Mouse (Mus musculus): ENCODE results near the gene Intu. TPM values are rescaled to one million over a fixed set of nuclear protein-coding genes. Genes with fewer than 3 reads are reported as not detected.

Intu gene
- polyA plus RNA-seq, 1 experiment: 2.2 TPM

- H3K4me1 ChIP-seq (ENCODE audit: control insufficient read depth, insufficient read depth, low read length): no peaks in the 10 kb centered on the region
- H3K4me3 ChIP-seq (ENCODE audit: control insufficient read depth, low read depth, low read length): no peak overlapping the region
- H3K36me3 ChIP-seq (ENCODE audit: control insufficient read depth, insufficient read depth, low read length): no peaks in the 10 kb centered on the region; the same call in 1 of the 2 replicates
- TF ChIP-seq POLR2A (IDR thresholded peaks at IDR 0.05; ENCODE audit: control insufficient read depth, low read depth, low read length) (no peak), CTCF (IDR thresholded peaks at IDR 0.05; ENCODE audit: control insufficient read depth, insufficient read depth, insufficient replicate concordance, low read depth, low read length) (no peak)
- H3K27ac ChIP-seq (ENCODE audit: control insufficient read depth, insufficient read depth, low read depth, low read length): no peak overlapping the region
- no peaks in the 10 kb centered on the region for H3K27me3 ChIP-seq (ENCODE audit: control insufficient read depth, insufficient read depth, low read length)
These were observed 136.0 kb downstream of the Intu start for GRCm38 (mm10) chr3:40666861-40667719.

- no peaks in the 10 kb centered on the region for H3K27me3 ChIP-seq (ENCODE audit: control insufficient read depth, insufficient read depth, low read length)
- no peaks in the 10 kb centered on the region for H3K4me1 ChIP-seq (ENCODE audit: control insufficient read depth, insufficient read depth, low read length)
- TF ChIP-seq POLR2A (IDR thresholded peaks at IDR 0.05; ENCODE audit: control insufficient read depth, low read depth, low read length) (no peak), CTCF (IDR thresholded peaks at IDR 0.05; ENCODE audit: control insufficient read depth, insufficient read depth, insufficient replicate concordance, low read depth, low read length) (no peak)
- H3K4me3 ChIP-seq (ENCODE audit: control insufficient read depth, low read depth, low read length): no peak overlapping the region
- H3K27ac ChIP-seq (ENCODE audit: control insufficient read depth, insufficient read depth, low read depth, low read length): no peak overlapping the region
- no peaks in the 10 kb centered on the region; the same call in 1 of the 2 replicates for H3K36me3 ChIP-seq (ENCODE audit: control insufficient read depth, insufficient read depth, low read length)
These were observed 137.8 kb downstream of the Intu start for GRCm38 (mm10) chr3:40668889-40669288.

GRCm38 (mm10) chr3:40669395-40669794, 138.3 kb downstream of the Intu start:
- no peaks in the 10 kb centered on the region for H3K36me3 ChIP-seq (ENCODE audit: control insufficient read depth, insufficient read depth, low read length)
- no peaks in the 10 kb centered on the region for H3K4me1 ChIP-seq (ENCODE audit: control insufficient read depth, insufficient read depth, low read length)
- TF ChIP-seq POLR2A (IDR thresholded peaks at IDR 0.05; ENCODE audit: control insufficient read depth, low read depth, low read length) (no peak), CTCF (IDR thresholded peaks at IDR 0.05; ENCODE audit: control insufficient read depth, insufficient read depth, insufficient replicate concordance, low read depth, low read length) (no peak)
- H3K27ac ChIP-seq (ENCODE audit: control insufficient read depth, insufficient read depth, low read depth, low read length): no peak overlapping the region
- H3K4me3 ChIP-seq (ENCODE audit: control insufficient read depth, low read depth, low read length): no peak overlapping the region
- H3K27me3 ChIP-seq (ENCODE audit: control insufficient read depth, insufficient read depth, low read length): no peaks in the 10 kb centered on the region

- TF ChIP-seq CTCF (IDR thresholded peaks at IDR 0.05; ENCODE audit: control insufficient read depth, insufficient read depth, insufficient replicate concordance, low read depth, low read length) (no peak), POLR2A (IDR thresholded peaks at IDR 0.05; ENCODE audit: control insufficient read depth, low read depth, low read length) (no peak)
- no peak overlapping the region for H3K4me3 ChIP-seq (ENCODE audit: control insufficient read depth, low read depth, low read length)
- H3K4me1 ChIP-seq (ENCODE audit: control insufficient read depth, insufficient read depth, low read length): no peaks in the 10 kb centered on the region
- H3K27me3 ChIP-seq (ENCODE audit: control insufficient read depth, insufficient read depth, low read length): no peaks in the 10 kb centered on the region
- H3K36me3 ChIP-seq (ENCODE audit: control insufficient read depth, insufficient read depth, low read length): no peaks in the 10 kb centered on the region
- H3K27ac ChIP-seq (ENCODE audit: control insufficient read depth, insufficient read depth, low read depth, low read length): no peak overlapping the region
These were observed 142.4 kb downstream of the Intu start for GRCm38 (mm10) chr3:40673515-40673914.

GRCm38 (mm10) chr3:40674873-40675405, 143.9 kb downstream of the Intu start:
- H3K27ac ChIP-seq (ENCODE audit: control insufficient read depth, insufficient read depth, low read depth, low read length): no peak overlapping the region
- no peaks in the 10 kb centered on the region for H3K4me1 ChIP-seq (ENCODE audit: control insufficient read depth, insufficient read depth, low read length)
- H3K36me3 ChIP-seq (ENCODE audit: control insufficient read depth, insufficient read depth, low read length): no peaks in the 10 kb centered on the region
- H3K4me3 ChIP-seq (ENCODE audit: control insufficient read depth, low read depth, low read length): no peak overlapping the region
- no peaks in the 10 kb centered on the region for H3K27me3 ChIP-seq (ENCODE audit: control insufficient read depth, insufficient read depth, low read length)
- TF ChIP-seq CTCF (IDR thresholded peaks at IDR 0.05; ENCODE audit: control insufficient read depth, insufficient read depth, insufficient replicate concordance, low read depth, low read length) (no peak), POLR2A (IDR thresholded peaks at IDR 0.05; ENCODE audit: control insufficient read depth, low read depth, low read length) (no peak)

- TF ChIP-seq POLR2A (IDR thresholded peaks at IDR 0.05; ENCODE audit: control insufficient read depth, low read depth, low read length) (no peak), CTCF (IDR thresholded peaks at IDR 0.05; ENCODE audit: control insufficient read depth, insufficient read depth, insufficient replicate concordance, low read depth, low read length) (no peak)
- Histone ChIP-seq H3K27ac (ENCODE audit: control insufficient read depth, insufficient read depth, low read depth, low read length) (no peak overlapping the region), H3K36me3 (ENCODE audit: control insufficient read depth, insufficient read depth, low read length) (no peaks in the 10 kb centered on the region), H3K27me3 (ENCODE audit: control insufficient read depth, insufficient read depth, low read length) (no peaks in the 10 kb centered on the region), H3K4me1 (ENCODE audit: control insufficient read depth, insufficient read depth, low read length) (peaks cover 5% of the 10 kb centered on the region), H3K4me3 (ENCODE audit: control insufficient read depth, low read depth, low read length) (no peak overlapping the region)
These were observed 147.8 kb downstream of the Intu start for GRCm38 (mm10) chr3:40678856-40679255.

GRCm38 (mm10) chr3:40682404-40682803, 151.3 kb downstream of the Intu start:
- TF ChIP-seq POLR2A (IDR thresholded peaks at IDR 0.05; ENCODE audit: control insufficient read depth, low read depth, low read length): no peak
- TF ChIP-seq CTCF (IDR thresholded peaks at IDR 0.05; ENCODE audit: control insufficient read depth, insufficient read depth, insufficient replicate concordance, low read depth, low read length): no peak
- Histone ChIP-seq H3K27me3 (ENCODE audit: control insufficient read depth, insufficient read depth, low read length) (no peaks in the 10 kb centered on the region), H3K4me3 (ENCODE audit: control insufficient read depth, low read depth, low read length) (no peak overlapping the region), H3K4me1 (ENCODE audit: control insufficient read depth, insufficient read depth, low read length) (peaks cover 5% of the 10 kb centered on the region), H3K36me3 (ENCODE audit: control insufficient read depth, insufficient read depth, low read length) (no peaks in the 10 kb centered on the region), H3K27ac (ENCODE audit: control insufficient read depth, insufficient read depth, low read depth, low read length) (no peak overlapping the region)

Data from testis, adult 2 months (tissue).